Mouse (Mus musculus) cerebellum, adult 18-20 months (tissue): ENCODE measurements around the gene Ube2a.

ENCODE experiments used
- DNase-seq, 2 experiments: peaks; one replicate each; pipeline ENCODE4 v3.0.0; 2021

Gene Ube2a

DNA sequence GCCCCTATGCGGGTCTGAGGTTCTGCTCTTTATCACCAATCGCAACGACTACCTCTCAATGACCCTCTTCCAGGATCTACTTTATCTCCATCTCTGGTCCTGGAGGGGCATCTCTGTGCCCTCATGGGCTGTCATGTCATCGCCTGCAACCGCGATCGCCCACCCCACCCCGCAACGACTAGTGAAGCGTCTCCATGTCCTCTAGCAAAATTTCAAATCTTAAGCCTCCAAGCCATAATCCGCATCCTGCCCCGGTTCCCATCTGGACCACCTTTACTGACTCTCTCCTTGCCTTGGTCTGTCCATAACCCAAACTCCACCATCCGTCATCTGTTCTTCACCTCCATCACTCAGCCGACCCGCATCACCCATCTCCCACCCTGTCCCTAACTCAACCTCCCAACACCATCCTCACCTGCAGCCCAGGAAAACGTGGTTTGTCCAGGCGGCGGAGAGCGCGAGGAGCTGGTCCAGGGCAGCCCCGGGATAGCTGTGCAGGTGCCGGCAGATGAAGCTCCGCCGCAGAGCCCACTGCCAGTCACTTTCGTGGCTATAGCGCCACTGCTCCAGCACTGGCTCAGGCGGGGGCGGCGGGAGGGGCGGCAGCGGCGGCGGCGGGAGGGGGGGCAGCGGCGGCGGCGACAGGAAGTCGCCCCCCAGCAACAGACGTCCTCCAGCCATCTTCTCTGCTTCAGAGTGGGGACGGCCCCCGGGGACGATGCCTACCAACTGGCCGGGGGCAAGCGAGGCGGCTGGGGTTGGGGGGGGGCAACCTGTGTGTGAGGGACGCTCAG lies 28.8 kb downstream of the Ube2a start, which contains the start of gene Nkrf:
Nkrf (minus strand) TSS at position 579 of the 794 bp plus-strand sequence.
- DNase-seq = peak; percentile 39 to 56

DNA sequence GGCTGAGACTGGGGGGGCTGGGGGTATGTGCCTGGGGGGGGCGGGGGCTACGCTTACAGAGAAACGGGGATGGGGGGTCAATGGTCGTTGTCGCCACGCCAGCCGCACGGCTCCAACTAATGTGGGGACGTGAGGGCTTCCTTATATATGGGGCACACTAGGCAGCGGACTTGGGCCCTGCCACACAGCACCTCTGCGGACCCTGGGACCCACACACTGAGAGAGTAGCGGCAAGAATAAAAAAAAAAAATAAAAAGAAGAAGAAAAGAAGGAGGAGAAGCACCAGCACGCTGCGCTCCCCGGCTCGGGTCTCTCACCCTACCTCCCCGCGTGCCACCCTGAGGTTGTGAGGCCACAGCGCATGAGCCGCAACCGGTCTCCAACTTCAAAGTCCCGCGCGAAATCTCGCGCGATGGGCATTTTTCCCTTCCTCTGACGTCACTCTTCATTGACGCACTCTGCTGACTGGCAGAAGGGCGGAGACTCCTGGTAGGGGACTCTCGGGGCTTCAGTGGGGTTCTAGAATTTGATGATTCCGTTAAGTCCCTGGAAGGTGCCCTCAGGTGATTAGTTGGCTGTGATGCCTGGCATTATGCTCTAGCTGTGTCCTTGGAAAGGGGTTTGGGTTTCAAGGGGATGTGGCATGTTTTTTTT lies 29.5 kb downstream of the Ube2a start:
- peak; percentile 90 for DNase-seq

DNA sequence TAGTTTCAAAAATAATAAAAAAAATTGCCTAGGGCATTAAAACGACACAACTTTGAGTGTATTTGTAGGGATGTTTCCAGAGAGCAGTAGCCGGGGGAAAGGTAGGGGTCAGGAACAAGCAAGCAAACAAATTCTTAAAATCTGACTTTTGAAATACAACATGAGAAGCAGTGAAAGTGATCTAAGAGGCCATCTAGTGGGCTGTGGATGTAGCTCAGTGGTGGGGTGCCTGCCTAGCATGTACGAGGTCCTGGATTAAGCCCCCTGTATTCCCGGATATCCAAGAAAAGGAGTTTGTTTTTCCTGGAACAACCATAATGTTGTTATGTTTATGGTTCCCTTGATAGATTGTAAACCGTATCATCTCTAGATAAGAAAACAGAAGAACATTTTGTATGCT lies 32.8 kb downstream of the Ube2a start:
- no peak for DNase-seq

DNA sequence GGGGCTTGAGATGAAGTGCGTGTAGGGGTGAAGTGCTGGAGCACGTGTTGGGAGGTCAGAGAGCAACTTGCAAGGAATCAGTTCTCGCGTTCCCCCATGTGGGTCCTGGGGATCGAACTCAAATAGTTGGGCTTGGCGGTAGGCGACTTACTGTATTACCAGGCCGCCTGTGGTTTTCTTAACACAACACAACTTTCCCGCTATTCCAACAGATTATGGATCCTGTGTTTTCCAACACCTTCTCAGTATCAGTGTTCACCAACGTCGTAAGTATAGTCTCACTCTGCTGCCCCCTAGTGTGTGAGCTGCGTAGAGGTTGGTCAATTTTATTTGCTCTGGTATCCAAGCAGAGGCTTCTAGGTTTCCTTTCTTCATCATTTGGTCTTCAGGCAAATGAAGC lies 37.6 kb downstream of the Ube2a start:
- peak; percentile 52 to 62 for DNase-seq

DNA sequence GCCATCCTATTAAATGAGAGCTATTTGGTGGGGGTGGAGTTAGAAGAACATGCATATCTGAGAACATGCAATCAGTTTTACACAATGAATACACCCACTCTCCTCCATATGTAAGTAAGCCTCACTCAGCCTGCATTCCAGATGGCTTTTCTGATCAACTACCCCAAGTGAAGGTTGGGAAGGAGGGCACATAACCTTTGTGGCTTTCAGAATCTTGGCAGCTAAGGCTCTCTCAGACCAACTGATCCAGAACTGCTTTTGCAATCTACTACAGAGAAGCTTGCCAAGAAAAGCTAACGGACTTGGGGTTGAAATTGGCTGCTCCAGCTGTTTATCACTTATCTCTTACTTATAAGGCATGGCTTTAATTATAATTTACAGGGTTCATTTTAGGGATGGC lies 44.0 kb downstream of the Ube2a start:
- no peak for DNase-seq

DNA sequence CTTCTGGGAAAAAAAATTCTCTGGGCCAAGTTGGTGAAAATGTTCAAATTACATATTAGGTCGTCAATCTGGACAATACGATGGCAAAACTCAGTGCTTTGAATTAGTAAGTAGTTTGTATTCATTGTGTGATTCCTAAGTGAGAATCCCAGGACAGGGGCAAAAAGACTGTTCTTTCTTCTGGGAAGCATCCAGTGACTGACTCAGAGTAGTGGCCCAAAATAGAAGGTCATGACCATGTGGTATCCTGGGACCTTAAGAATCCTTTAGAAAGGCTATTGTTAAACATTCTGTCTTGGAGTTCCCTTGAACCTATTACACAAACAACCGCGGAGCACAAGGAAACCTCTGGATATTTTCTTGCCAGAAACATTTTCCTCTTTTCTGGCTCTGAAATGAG lies 47.6 kb downstream of the Ube2a start:
- DNase-seq = no peak

DNA sequence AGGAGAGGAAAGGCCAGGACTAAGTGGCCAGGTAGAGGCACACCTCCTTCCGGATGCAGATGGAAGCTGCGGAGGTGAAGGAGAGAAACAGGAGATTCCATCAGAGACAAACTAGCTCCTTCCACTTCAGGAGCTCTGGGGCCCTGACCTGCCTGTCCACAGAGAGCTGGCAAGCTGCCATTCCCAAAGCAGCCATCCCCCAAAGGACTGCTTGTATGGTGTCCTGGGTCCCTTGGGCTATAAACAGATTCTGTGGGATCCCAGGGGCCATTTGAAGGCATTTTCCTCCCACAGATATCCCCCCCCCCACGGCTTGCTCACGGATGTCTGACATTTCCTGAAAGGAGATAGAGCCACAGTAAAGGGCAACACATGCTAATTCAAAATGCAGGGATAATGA lies 55.1 kb downstream of the Ube2a start:
- no peak for DNase-seq

DNA sequence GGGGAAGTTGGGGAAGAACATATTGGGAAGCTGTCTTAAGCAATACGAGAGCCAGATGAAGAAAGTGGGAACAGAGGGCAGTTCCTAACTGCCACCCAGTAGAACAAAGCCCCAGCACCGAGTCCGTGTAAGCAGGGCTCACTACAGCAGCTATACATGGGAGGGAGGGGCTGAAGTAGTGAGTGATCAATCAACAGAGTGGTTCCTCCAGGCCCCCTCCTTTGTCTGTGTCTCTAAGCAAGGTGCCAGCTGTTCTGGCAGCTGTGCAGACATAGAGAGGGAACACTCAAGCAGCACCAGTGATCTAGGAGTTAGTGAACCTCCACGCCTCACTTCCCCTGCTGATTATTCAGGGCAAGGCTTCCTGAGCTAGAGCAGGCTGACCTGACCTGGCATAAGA lies 56.0 kb downstream of the Ube2a start:
- no peak for DNase-seq

DNA sequence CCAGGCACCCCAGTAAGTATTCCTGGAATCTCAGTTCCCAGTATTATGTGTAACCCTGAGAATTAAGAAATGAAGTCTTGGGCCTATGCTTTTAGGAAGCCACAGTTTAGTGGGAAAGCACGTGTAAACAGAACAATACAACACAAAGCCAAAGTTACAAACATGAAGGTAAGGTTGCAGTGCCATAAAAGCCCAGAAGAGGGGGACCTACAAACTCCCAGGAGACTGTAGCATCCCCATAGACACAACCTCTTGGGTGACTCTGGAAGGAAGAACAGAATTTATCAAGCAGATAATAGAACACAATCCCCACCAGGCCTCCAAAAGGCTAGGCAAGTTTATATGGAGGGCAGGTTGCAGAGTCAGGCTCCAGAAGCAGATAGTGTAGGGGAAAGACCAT lies 56.9 kb downstream of the Ube2a start:
- no peak for DNase-seq
